Mouse (Mus musculus) heart, embryonic 10.5 days (tissue): Measurements from ENCODE around the gene Cyp2d9. TPM values are rescaled to one million over a fixed set of nuclear protein-coding genes. Genes with fewer than 3 reads are reported as not detected.
"Not testable (repeated sequence)": the region's sequence is repeated elsewhere in the genome, so short reads cannot be mapped to it uniquely, and the experiment has no call there.

ENCODE experiments used
- DNase-seq: peaks from one replicate; pipeline ENCODE4 v3.0.0-alpha.2; 2017; ENCODE audit warnings: low spot score
- H3K27ac ChIP-seq: fragments of 300-500 bp; sonication (generic); 2 replicates; pipeline ENCODE4 v1.5.1; 2016; ENCODE audit warnings: mild to moderate bottlenecking
- H3K27me3 ChIP-seq: fragments of 300-500 bp; sonication (generic); 2 replicates; pipeline ENCODE4 v1.6.1; 2016; ENCODE audit warnings: mild to moderate bottlenecking; ENCODE audit not compliant: poor library complexity, insufficient read depth, severe bottlenecking
- H3K36me3 ChIP-seq: fragments of 300-500 bp; sonication (generic); 2 replicates; pipeline ENCODE4 v1.6.1; 2016; ENCODE audit warnings: mild to moderate bottlenecking, moderate library complexity
- H3K4me1 ChIP-seq: fragments of 300-500 bp; sonication (generic); 2 replicates; pipeline ENCODE4 v1.6.1; 2016; ENCODE audit warnings: mild to moderate bottlenecking
- H3K4me3 ChIP-seq: fragments of 300-500 bp; sonication (generic); 2 replicates; pipeline ENCODE4 v1.5.1; 2016; ENCODE audit warnings: mild to moderate bottlenecking, moderate library complexity
- H3K9me3 ChIP-seq: fragments of 300-500 bp; sonication (generic); 2 replicates; pipeline ENCODE4 v1.6.1; 2016; ENCODE audit warnings: mild to moderate bottlenecking, moderate library complexity
- WGBS: fragments of 180-500 bp; shearing (Covaris S2); methylation state at CpG from one replicate; pipeline ENCODE4 v1.1.7; 2016; 5-methylcytosine and 5-hydroxymethylcytosine counted together
- polyA plus RNA-seq: library from polyadenylated mRNA; unstranded; fragments of >200 nt; fragmentation: Nextera tagmentation; extraction: Ambion mirVana; gene quantifications from 2 replicates; pipeline ENCODE4 v1.2.1, GENCODE M21; 2016

The Cyp2d9 gene
- polyA plus RNA-seq: not detected in 2 replicates

DNA sequence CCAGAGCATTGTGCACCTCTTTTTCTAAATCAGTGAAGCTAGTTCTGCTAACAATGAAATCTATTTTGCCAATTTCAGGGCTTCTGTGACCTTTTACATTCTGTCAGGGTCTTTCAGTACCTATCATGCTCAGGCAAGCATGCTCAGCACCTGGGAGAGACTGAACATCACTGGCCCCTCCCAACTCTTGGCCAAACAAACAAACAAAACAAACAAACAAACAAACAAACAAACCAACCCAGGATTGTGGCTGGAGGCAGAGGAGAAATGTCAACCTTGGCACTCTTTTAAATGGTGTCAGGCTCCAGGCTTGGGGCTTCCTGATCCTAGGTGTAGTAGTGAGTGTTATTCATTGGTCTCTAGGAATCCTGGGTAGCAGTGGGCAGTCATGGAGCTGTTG is at the start of gene Cyp2d9:
Cyp2d9 (plus strand) TSS at position 301 of the 400 bp plus-strand sequence.
- no peaks in the 10 kb centered on the region for H3K27me3 ChIP-seq

GRCm38 (mm10) chr15:82385729-82386128 is 47.5 kb upstream of the Cyp2d9 start:
- no peaks in the 10 kb centered on the region for H3K9me3 ChIP-seq
- H3K27me3 ChIP-seq: no peaks in the 10 kb centered on the region
- H3K4me3 ChIP-seq: no peak overlapping the region
- 87% methylated on average over 2 of the region's 2 CpGs for whole genome bisulfite sequencing
- peaks cover 4% of the 10 kb centered on the region; the same call in 1 of the 2 replicates for H3K4me1 ChIP-seq
- no peak overlapping the region for H3K27ac ChIP-seq
- no peak for DNase-seq
- H3K36me3 ChIP-seq: no peaks in the 10 kb centered on the region

More for the DNA sequence above, at the start of gene Cyp2d9:
- Histone ChIP-seq H3K4me3 (no peak within 1 kb of the TSS), H3K27ac (no peak within 1 kb of the TSS), H3K36me3 (no peaks in the 10 kb centered on the region), H3K9me3 (peaks cover 5% of the 10 kb centered on the region; the same call in 1 of the 2 replicates), H3K4me1 (no peaks in the 10 kb centered on the region)
- peak; percentile 67 for DNase-seq

DNA sequence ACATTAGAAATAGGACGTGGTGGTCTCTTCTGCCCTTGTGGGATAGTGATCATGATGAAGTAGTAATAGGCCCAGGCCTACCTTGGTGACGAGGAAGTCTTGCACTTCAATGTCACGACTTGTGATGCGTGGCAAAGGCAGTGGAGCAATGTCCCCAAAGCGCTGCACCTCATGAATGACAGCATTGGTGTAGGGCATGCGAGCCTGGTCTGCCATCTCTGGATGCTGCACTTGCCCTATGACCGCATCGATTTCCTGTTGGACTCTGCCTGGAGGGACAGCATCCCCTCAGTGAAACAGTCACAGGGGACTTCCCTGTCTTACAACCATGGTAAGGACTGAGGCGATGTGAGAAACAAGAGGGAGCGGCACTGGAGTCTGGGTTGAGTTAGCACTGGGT is 43.3 kb upstream of the Cyp2d9 start:
- DNase-seq: peak; percentile 58
- not testable (repeated sequence) for H3K27ac ChIP-seq, H3K27me3 ChIP-seq, H3K36me3 ChIP-seq, H3K9me3 ChIP-seq, H3K4me3 ChIP-seq, H3K4me1 ChIP-seq
- WGBS: 87% methylated on average over 10 of the region's 10 CpGs

GRCm38 (mm10) chr15:82393922-82394321 is 39.3 kb upstream of the Cyp2d9 start, which contains the start of gene Cyp2d11:
Gene Cyp2d11 (minus strand): TSS chr15:82394022.
- DNase-seq: peak; percentile 30
- H3K4me1 ChIP-seq, H3K9me3 ChIP-seq, H3K27me3 ChIP-seq, H3K4me3 ChIP-seq, H3K27ac ChIP-seq, H3K36me3 ChIP-seq: not testable (repeated sequence)
- WGBS: 84% methylated on average over 2 of the region's 2 CpGs

GRCm38 (mm10) chr15:82395955-82396354 is 37.3 kb upstream of the Cyp2d9 start:
- not testable (repeated sequence) for H3K4me3 ChIP-seq, H3K36me3 ChIP-seq, H3K27me3 ChIP-seq, H3K4me1 ChIP-seq, H3K9me3 ChIP-seq, H3K27ac ChIP-seq
- peak; percentile 33 for DNase-seq
- WGBS: 89% methylated on average over 3 of the region's 3 CpGs

GRCm38 (mm10) chr15:82401516-82401915 is 31.7 kb upstream of the Cyp2d9 start:
- DNase-seq: peak; percentile 25
- Histone ChIP-seq H3K4me1 (no peaks in the 10 kb centered on the region), H3K36me3 (no peaks in the 10 kb centered on the region), H3K9me3 (no peaks in the 10 kb centered on the region), H3K27me3 (no peaks in the 10 kb centered on the region), H3K27ac (no peak overlapping the region), H3K4me3 (no peak overlapping the region)
- 78% methylated on average over 2 of the region's 2 CpGs for WGBS

GRCm38 (mm10) chr15:82402106-82402505 is 31.1 kb upstream of the Cyp2d9 start:
- H3K4me3 ChIP-seq: no peak overlapping the region
- no peaks in the 10 kb centered on the region for H3K9me3 ChIP-seq
- H3K27me3 ChIP-seq: no peaks in the 10 kb centered on the region
- no peaks in the 10 kb centered on the region for H3K4me1 ChIP-seq
- DNase-seq: peak; percentile 65
- no peaks in the 10 kb centered on the region for H3K36me3 ChIP-seq
- no peak overlapping the region for H3K27ac ChIP-seq

GRCm38 (mm10) chr15:82402741-82403140 is 30.5 kb upstream of the Cyp2d9 start:
- no peaks in the 10 kb centered on the region for H3K9me3 ChIP-seq
- H3K36me3 ChIP-seq: no peaks in the 10 kb centered on the region
- no peak overlapping the region for H3K27ac ChIP-seq
- H3K4me3 ChIP-seq: no peak overlapping the region
- DNase-seq: peak; percentile 71
- no peaks in the 10 kb centered on the region for H3K4me1 ChIP-seq
- 82% methylated on average over 6 of the region's 6 CpGs for WGBS
- no peaks in the 10 kb centered on the region for H3K27me3 ChIP-seq

- H3K9me3 ChIP-seq: no peaks in the 10 kb centered on the region
Observed at GRCm38 (mm10) chr15:82403606-82404005, 29.6 kb upstream of the Cyp2d9 start.

GRCm38 (mm10) chr15:82404163-82404562 is 29.1 kb upstream of the Cyp2d9 start:
- no peak overlapping the region for H3K27ac ChIP-seq
- 78% methylated on average over 3 of the region's 3 CpGs for WGBS
- no peak overlapping the region for H3K4me3 ChIP-seq
- no peaks in the 10 kb centered on the region for H3K27me3 ChIP-seq
- peak; percentile 46 for DNase-seq
- H3K4me1 ChIP-seq: no peaks in the 10 kb centered on the region
- no peaks in the 10 kb centered on the region for H3K36me3 ChIP-seq
- H3K9me3 ChIP-seq: no peaks in the 10 kb centered on the region

More at GRCm38 (mm10) chr15:82403606-82404005, 29.6 kb upstream of the Cyp2d9 start:
- H3K4me3 ChIP-seq: no peak overlapping the region
- no peaks in the 10 kb centered on the region for H3K36me3 ChIP-seq
- 92% methylated on average over 9 of the region's 9 CpGs for WGBS
- H3K27ac ChIP-seq: no peak overlapping the region
- peak; percentile 36 for DNase-seq
- no peaks in the 10 kb centered on the region for H3K4me1 ChIP-seq
- H3K27me3 ChIP-seq: no peaks in the 10 kb centered on the region

DNA sequence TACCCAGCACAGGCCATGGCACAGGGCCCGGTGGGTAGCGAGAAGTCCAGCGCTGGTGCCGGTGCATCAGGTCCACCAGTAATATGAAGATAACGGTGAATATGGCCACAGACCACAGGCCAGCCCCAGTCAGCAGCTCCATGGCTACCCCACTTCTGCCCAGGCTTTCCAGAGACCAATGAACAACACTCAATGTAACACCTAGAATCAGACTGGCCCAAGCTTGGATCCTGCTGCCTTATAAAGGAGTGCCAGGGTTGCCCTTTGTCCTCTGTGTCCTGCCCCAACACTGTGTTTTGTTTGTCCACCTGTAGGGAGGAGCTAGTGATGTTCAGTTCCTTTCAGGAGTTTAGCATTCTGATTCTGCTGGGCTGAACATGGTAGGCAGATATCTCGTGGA is 26.3 kb upstream of the Cyp2d9 start, which contains the start of gene Cyp2d10:
Cyp2d10 (minus strand) TSS at position 215 of the 400 bp plus-strand sequence.
- Histone ChIP-seq H3K4me1 (no peaks in the 10 kb centered on the region), H3K27ac (no peak within 1 kb of the TSS), H3K27me3 (no peaks in the 10 kb centered on the region), H3K4me3 (no peak within 1 kb of the TSS), H3K36me3 (no peaks in the 10 kb centered on the region), H3K9me3 (no peaks in the 10 kb centered on the region)
- peak; percentile 25 for DNase-seq
- WGBS: 92% methylated on average over 6 of the region's 6 CpGs

- no peaks in the 10 kb centered on the region for H3K4me1 ChIP-seq
- no peak overlapping the region for H3K27ac ChIP-seq
- 82% methylated on average over 4 of the region's 4 CpGs for WGBS
- H3K36me3 ChIP-seq: no peaks in the 10 kb centered on the region
- DNase-seq: peak; percentile 64
- H3K4me3 ChIP-seq: no peak overlapping the region
- no peaks in the 10 kb centered on the region for H3K27me3 ChIP-seq
- no peaks in the 10 kb centered on the region for H3K9me3 ChIP-seq
Observed at GRCm38 (mm10) chr15:82407536-82407935, 25.7 kb upstream of the Cyp2d9 start.

- H3K9me3 ChIP-seq: no peaks in the 10 kb centered on the region
- H3K27me3 ChIP-seq: no peaks in the 10 kb centered on the region
- H3K4me3 ChIP-seq: peak overlapping the region; percentile 40
- H3K27ac ChIP-seq: peak overlapping the region; percentile 67; the same call in 1 of the 2 replicates
- WGBS: 25% methylated on average over 16 of the region's 16 CpGs
- peak; percentile 89 for DNase-seq
- no peaks in the 10 kb centered on the region for H3K36me3 ChIP-seq
- peaks cover 8% of the 10 kb centered on the region for H3K4me1 ChIP-seq
Observed at GRCm38 (mm10) chr15:82416797-82417789, 16.1 kb upstream of the Cyp2d9 start.
